Mouse (Mus musculus) erythroblast, embryonic 14.5 days (primary cell): ENCODE results near the gene Hsf5.

Experiments
- GATA1 ChIP-seq: IDR thresholded peaks from 2 replicates; pipeline ENCODE4 v1.6.1; 2012; ENCODE audit warnings: low read length, inconsistent platforms, mixed read lengths
- TAL1 ChIP-seq: IDR thresholded peaks from 3 replicates; pipeline ENCODE4 v1.6.1; 2012; ENCODE audit warnings: low read length, inconsistent platforms, mixed read lengths

GRCm38 (mm10) chr11:87615551-87615950 is 1.4 kb upstream of the Hsf5 start:
- TF ChIP-seq GATA1 = no peak
- TF ChIP-seq TAL1 = no peak
